8 mouse cellular contexts compared by ENCODE assay signal in the genomic region with DNA sequence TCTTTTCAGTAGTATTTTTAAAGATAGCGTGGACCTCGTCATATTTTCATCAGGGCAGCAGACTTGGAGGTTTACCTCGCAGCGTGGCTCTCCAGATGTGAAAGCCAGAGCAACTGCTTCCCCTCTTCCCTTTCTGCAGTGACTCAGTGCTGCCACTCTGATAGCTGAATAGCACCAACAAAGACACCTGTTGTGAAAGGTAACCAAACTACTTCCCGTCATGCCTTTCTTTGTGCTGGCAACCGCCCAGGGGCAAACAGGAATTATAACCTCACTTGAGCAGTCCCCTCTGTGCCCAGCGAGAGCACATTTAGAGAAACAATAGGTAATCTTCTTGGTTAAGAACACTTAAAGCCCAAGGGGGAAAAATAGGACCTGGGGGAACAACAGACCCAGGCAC.
DNase-seq lines count a peak whose midpoint lies in the region; ATAC-seq and TF ChIP-seq lines count a peak whose summit lies in the region.

No protein-coding gene starts in this region.

- H3K4me1 ChIP-seq in intestine, embryonic 16.5 days (ENCODE audit: control insufficient read depth, insufficient read depth, low read length): peaks cover 6% of the 10 kb centered on the region
- H3K4me1 ChIP-seq in lung, embryonic 16.5 days (replicated peaks; ENCODE audit: control insufficient read depth, insufficient read depth, low read length): peaks cover 14% of the 10 kb centered on the region
- H3K4me1 ChIP-seq in thymus, adult 2 months (replicated peaks; ENCODE audit: control insufficient read depth, insufficient read depth, low read length): peaks cover 12% of the 10 kb centered on the region

- 23% methylated on average over 7 of the region's 7 CpGs for WGBS in intestine, embryonic 16.5 days
- WGBS in lung, embryonic 16.5 days: 18% methylated on average over 7 of the region's 7 CpGs
- 3% methylated on average over 7 of the region's 7 CpGs for WGBS in thymus, adult 2 months

- TF ChIP-seq POLR2A in thymus, adult 2 months (IDR thresholded peaks at IDR 0.05; ENCODE audit: control insufficient read depth, extremely low read depth, insufficient read depth, low read length, poor library complexity): no peak

- no peaks in the 10 kb centered on the region for H3K36me3 ChIP-seq in intestine, embryonic 16.5 days (ENCODE audit: control insufficient read depth, insufficient read depth, low read length)
- no peaks in the 10 kb centered on the region for H3K36me3 ChIP-seq in lung, embryonic 16.5 days (ENCODE audit: control insufficient read depth, insufficient read depth, low read length)
- H3K36me3 ChIP-seq in thymus, adult 2 months (ENCODE audit: control insufficient read depth, insufficient read depth, low read length): no peaks in the 10 kb centered on the region

- peak overlapping the region; percentile 32 for H3K4me3 ChIP-seq in intestine, embryonic 16.5 days (ENCODE audit: low read length)
- peak overlapping the region; percentile 39 for H3K4me3 ChIP-seq in lung, embryonic 16.5 days (ENCODE audit: low read length)
- H3K4me3 ChIP-seq in thymus, adult 2 months (ENCODE audit: control insufficient read depth, insufficient read depth, low read length): no peak overlapping the region

- no peaks in the 10 kb centered on the region for H3K9me3 ChIP-seq in intestine, embryonic 16.5 days (ENCODE audit: control insufficient read depth, low read length)
- no peaks in the 10 kb centered on the region for H3K9me3 ChIP-seq in lung, embryonic 16.5 days (ENCODE audit: control insufficient read depth, low read length)

- ATAC-seq in intestine, embryonic 16.5 days: peak; percentile 84
- peak; percentile 73 for ATAC-seq in lung, embryonic 16.5 days (ENCODE audit: low read depth)

- TF ChIP-seq CTCF in thymus, adult 2 months (IDR thresholded peaks at IDR 0.05; ENCODE audit: borderline replicate concordance, control insufficient read depth, extremely low read depth, insufficient read depth, low read length, poor library complexity): no peak

- peak; percentile 29 for DNase-seq in ovary, postnatal 36 days (ENCODE audit: low spot score)
- DNase-seq in ovary, postnatal 10 days (ENCODE audit: low spot score): no peak
- peak; percentile 75 for DNase-seq in thymus, adult 2 months
- DNase-seq in left cerebral cortex, adult 18-20 months (ENCODE audit: low spot score in 2 of 2): no peak
- no peak for DNase-seq in frontal cortex, adult 2 months (ENCODE audit: extremely low spot score in 1 of 2, low spot score in 1 of 2)
- DNase-seq in adrenal gland, postnatal 25 days: no peak

- no peaks in the 10 kb centered on the region for H3K27me3 ChIP-seq in intestine, embryonic 16.5 days (replicated peaks; ENCODE audit: control insufficient read depth, insufficient read depth, low read length)
- no peaks in the 10 kb centered on the region for H3K27me3 ChIP-seq in lung, embryonic 16.5 days (ENCODE audit: control insufficient read depth, insufficient read depth, low read depth, low read length)
- H3K27me3 ChIP-seq in thymus, adult 2 months (ENCODE audit: control insufficient read depth, insufficient read depth, low read length): no peaks in the 10 kb centered on the region

- peak overlapping the region; percentile 34 for H3K27ac ChIP-seq in intestine, embryonic 16.5 days (ENCODE audit: low read length)
- H3K27ac ChIP-seq in lung, embryonic 16.5 days (ENCODE audit: low read length): peak overlapping the region; percentile 86
- H3K27ac ChIP-seq in thymus, adult 2 months (ENCODE audit: control insufficient read depth, insufficient read depth, low read length): peak overlapping the region; percentile 22

- peak overlapping the region; percentile 36 for H3K4me2 ChIP-seq in intestine, embryonic 16.5 days (ENCODE audit: low read depth, low read length)
- H3K4me2 ChIP-seq in lung, embryonic 16.5 days (ENCODE audit: low read depth, low read length): peak overlapping the region; percentile 38

- no peak overlapping the region for H3K9ac ChIP-seq in intestine, embryonic 16.5 days (ENCODE audit: low read depth, low read length)
- H3K9ac ChIP-seq in lung, embryonic 16.5 days (ENCODE audit: low read length): 0 out of 2 replicates have a peak overlapping the region, but pooled peaks have one; percentile 42

Comparison
In these comparisons a context has a peak if more than half of its experiments do, and no peak if none do; other contexts are left out.
1. DNase-seq: peak in ovary, postnatal 36 days (single experiment) and thymus, adult 2 months (single experiment); none in ovary, postnatal 10 days (single experiment), left cerebral cortex, adult 18-20 months (0 of 2), frontal cortex, adult 2 months (0 of 2) and adrenal gland, postnatal 25 days (single experiment).
2. H3K27ac ChIP-seq: peak in every context shown above with its lines; median percentile 86 in lung, embryonic 16.5 days; 34 in intestine, embryonic 16.5 days; 22 in thymus, adult 2 months.